Mouse (Mus musculus) lung, adult 2 months (tissue): Measurements from ENCODE around the gene Nt5dc3. TPM values are rescaled to one million over a fixed set of nuclear protein-coding genes. Genes with fewer than 3 reads are reported as not detected.

Experiments
- DNase-seq: peaks from one replicate; pipeline ENCODE4 v3.0.0; 2022
- H3K4me1 ChIP-seq: fragments of 200-500 bp; 2 replicates; pipeline ENCODE4 v1.6.1; 2011; ENCODE audit warnings: low read length; ENCODE audit not compliant: control insufficient read depth, insufficient read depth
- H3K4me3 ChIP-seq: fragments of 200-500 bp; replicated peaks from 2 replicates; pipeline ENCODE3; 2011; ENCODE audit warnings: low read depth, mild to moderate bottlenecking, control low read depth, low read length; ENCODE audit errors: extremely low read depth
- CTCF ChIP-seq: fragments of 200-500 bp; IDR thresholded peaks from 2 replicates; pipeline ENCODE4 v1.5.1; 2011; ENCODE audit warnings: mild to moderate bottlenecking, low read length, control low read depth; ENCODE audit not compliant: insufficient read depth
- POLR2A ChIP-seq: fragments of 200-500 bp; IDR thresholded peaks from 2 replicates; pipeline ENCODE4 v1.6.1; 2011; ENCODE audit warnings: low read depth, mild to moderate bottlenecking, control low read depth, low read length, borderline replicate concordance; ENCODE audit errors: extremely low read depth
- WGBS: fragments of 180-500 bp; shearing (Covaris S2); methylation state at CpG from one replicate; pipeline ENCODE4 v1.1.7; 2018; 5-methylcytosine and 5-hydroxymethylcytosine counted together
- polyA plus RNA-seq: library from polyadenylated mRNA; depleted of rRNA; stranded (reverse); fragments of >200 nt; gene quantifications from 2 replicates; pipeline ENCODE4 v1.2.3, GENCODE M21; 2012

Nt5dc3 gene
- polyA plus RNA-seq, 1 experiment: 12.8 TPM

- no peak overlapping the region for H3K4me3 ChIP-seq
- 63% methylated on average over 4 of the region's 4 CpGs for WGBS
- TF ChIP-seq POLR2A (no peak), CTCF (no peak)
- H3K4me1 ChIP-seq: no peaks in the 10 kb centered on the region
- DNase-seq: no peak
Measured at GRCm38 (mm10) chr10:86849508-86849907, 70.7 kb downstream of the Nt5dc3 start.

- no peak overlapping the region for H3K4me3 ChIP-seq
- DNase-seq: no peak
- no peak for TF ChIP-seq POLR2A
- TF ChIP-seq CTCF: no peak
- no peaks in the 10 kb centered on the region for H3K4me1 ChIP-seq
- 84% methylated on average over 6 of the region's 6 CpGs for WGBS
Measured at GRCm38 (mm10) chr10:86852160-86852559, 73.4 kb downstream of the Nt5dc3 start.

- WGBS: 87% methylated on average over 3 of the region's 3 CpGs
- TF ChIP-seq POLR2A: no peak
- no peak for TF ChIP-seq CTCF
- H3K4me1 ChIP-seq: no peaks in the 10 kb centered on the region
- H3K4me3 ChIP-seq: no peak overlapping the region
- no peak for DNase-seq
Measured at GRCm38 (mm10) chr10:86853433-86853832, 74.6 kb downstream of the Nt5dc3 start.

GRCm38 (mm10) chr10:86860396-86860795 lies 81.6 kb downstream of the Nt5dc3 start:
- 79% methylated on average over 4 of the region's 4 CpGs for WGBS
- Histone ChIP-seq H3K4me1 (no peaks in the 10 kb centered on the region), H3K4me3 (no peak overlapping the region)
- no peak for DNase-seq
- TF ChIP-seq CTCF: no peak
- TF ChIP-seq POLR2A: no peak

- TF ChIP-seq CTCF (no peak), POLR2A (no peak)
- DNase-seq: no peak
- WGBS: 92% methylated on average over 6 of the region's 6 CpGs
Measured at GRCm38 (mm10) chr10:86862496-86862895, 83.7 kb downstream of the Nt5dc3 start.

GRCm38 (mm10) chr10:86863429-86863828 lies 84.6 kb downstream of the Nt5dc3 start:
- TF ChIP-seq CTCF: peak; percentile 30
- no peak for TF ChIP-seq POLR2A
- no peak for DNase-seq
- H3K4me3 ChIP-seq: no peak overlapping the region
- WGBS: 92% methylated on average over 6 of the region's 6 CpGs
- H3K4me1 ChIP-seq: no peaks in the 10 kb centered on the region

More at GRCm38 (mm10) chr10:86862496-86862895, 83.7 kb downstream of the Nt5dc3 start:
- Histone ChIP-seq H3K4me1 (no peaks in the 10 kb centered on the region), H3K4me3 (no peak overlapping the region)

GRCm38 (mm10) chr10:86872121-86872520 lies 93.3 kb downstream of the Nt5dc3 start:
- DNase-seq: no peak
- Histone ChIP-seq H3K4me3 (no peak overlapping the region), H3K4me1 (no peaks in the 10 kb centered on the region)
- no peak for TF ChIP-seq CTCF
- no peak for TF ChIP-seq POLR2A
- 48% methylated on average over 7 of the region's 7 CpGs for WGBS

GRCm38 (mm10) chr10:86872591-86872990 lies 93.8 kb downstream of the Nt5dc3 start:
- 62% methylated on average over 5 of the region's 5 CpGs for WGBS
- TF ChIP-seq CTCF: no peak
- no peak for TF ChIP-seq POLR2A
- no peak for DNase-seq
- Histone ChIP-seq H3K4me1 (no peaks in the 10 kb centered on the region), H3K4me3 (no peak overlapping the region)

- TF ChIP-seq POLR2A (no peak), CTCF (no peak)
- DNase-seq: no peak
- 69% methylated on average over 7 of the region's 7 CpGs for WGBS
- Histone ChIP-seq H3K4me3 (no peak overlapping the region), H3K4me1 (no peaks in the 10 kb centered on the region)
Measured at GRCm38 (mm10) chr10:86878721-86879120, 99.9 kb downstream of the Nt5dc3 start.

- no peak for TF ChIP-seq CTCF
- TF ChIP-seq POLR2A: no peak
- Histone ChIP-seq H3K4me1 (no peaks in the 10 kb centered on the region), H3K4me3 (no peak overlapping the region)
- no peak for DNase-seq
- WGBS: 51% methylated on average over 5 of the region's 5 CpGs
Measured at GRCm38 (mm10) chr10:86880071-86880806, 101.4 kb downstream of the Nt5dc3 start.
